Mouse (Mus musculus) heart, embryonic 16.5 days (tissue): ENCODE results near the gene Ablim1. TPM values are rescaled to one million over a fixed set of nuclear protein-coding genes. Genes with fewer than 3 reads are reported as not detected.

Experiments used
- ATAC-seq: fragments of 200-750 bp; cut with Nextera tagmentation; replicated peaks from 2 replicates; pipeline ENCODE4 v1.8.0; 2017; ENCODE audit warnings: moderate number of reproducible peaks; ENCODE audit not compliant: insufficient read depth, low FRiP score; ENCODE audit errors: extremely low read depth
- H3K27ac ChIP-seq: fragments of 300-500 bp; sonication (generic); 2 replicates; pipeline ENCODE4 v1.5.1; 2014; ENCODE audit warnings: mild to moderate bottlenecking, low read length, control low read depth, moderate library complexity
- H3K27me3 ChIP-seq: fragments of 300-500 bp; sonication (generic); 2 replicates; pipeline ENCODE4 v1.6.1; 2014; ENCODE audit warnings: low read length, mixed read lengths; ENCODE audit not compliant: control insufficient read depth, insufficient read depth
- H3K36me3 ChIP-seq: fragments of 300-500 bp; sonication (generic); 2 replicates; pipeline ENCODE4 v1.6.1; 2014; ENCODE audit not compliant: control insufficient read depth, insufficient read depth
- H3K4me1 ChIP-seq: fragments of 300-500 bp; sonication (generic); 2 replicates; pipeline ENCODE4 v1.6.1; 2014; ENCODE audit warnings: low read length, mixed read lengths; ENCODE audit not compliant: control insufficient read depth, insufficient read depth
- H3K4me2 ChIP-seq: fragments of 300-500 bp; sonication (generic); 2 replicates; pipeline ENCODE4 v1.6.1; 2014; ENCODE audit warnings: low read depth, mild to moderate bottlenecking, control low read depth, low read length
- H3K4me3 ChIP-seq: fragments of 300-500 bp; sonication (generic); 2 replicates; pipeline ENCODE4 v1.5.1; 2014; ENCODE audit warnings: mild to moderate bottlenecking, control low read depth, low read length
- H3K9ac ChIP-seq: fragments of 300-500 bp; sonication (generic); 2 replicates; pipeline ENCODE4 v1.6.1; 2014; ENCODE audit warnings: low read length, control low read depth
- H3K9me3 ChIP-seq: fragments of 300-500 bp; sonication (generic); replicated peaks from 2 replicates; pipeline ENCODE4 v1.6.1; 2016; ENCODE audit warnings: low read length; ENCODE audit not compliant: control insufficient read depth
- WGBS: fragments of 180-500 bp; shearing (Covaris S2); extraction: QIAGEN DNeasy Blood & Tissue Kit; methylation state at CpG from one replicate; pipeline ENCODE4 v1.1.7; 2014; 5-methylcytosine and 5-hydroxymethylcytosine counted together
- polyA plus RNA-seq: library from polyadenylated mRNA; unstranded; fragments of >200 nt; fragmentation: Nextera tagmentation; extraction: Ambion mirVana; gene quantifications from 2 replicates; pipeline ENCODE4 v1.2.1, GENCODE M21; 2015

Ablim1 gene
- polyA plus RNA-seq, 1 experiment from 2014 or later: 72.6 TPM

- Histone ChIP-seq H3K27ac (no peak overlapping the region), H3K36me3 (no peaks in the 10 kb centered on the region; the same call in 1 of the 2 replicates), H3K4me3 (no peak overlapping the region), H3K9me3 (no peaks in the 10 kb centered on the region), H3K9ac (no peak overlapping the region), H3K4me2 (no peak overlapping the region), H3K4me1 (peaks cover 5% of the 10 kb centered on the region; the same call in 1 of the 2 replicates), H3K27me3 (no peaks in the 10 kb centered on the region)
- WGBS: 87% methylated on average over 5 of the region's 5 CpGs
- ATAC-seq: no peak
Observed at GRCm38 (mm10) chr19:57084520-57085166, 230.1 kb downstream of the Ablim1 start.

GRCm38 (mm10) chr19:57083887-57084286 is 230.8 kb downstream of the Ablim1 start:
- ATAC-seq: no peak
- WGBS: 94% methylated on average over 2 of the region's 2 CpGs
- H3K36me3 ChIP-seq: no peaks in the 10 kb centered on the region; the same call in 1 of the 2 replicates
- no peak overlapping the region for H3K4me2 ChIP-seq
- no peak overlapping the region for H3K27ac ChIP-seq
- H3K9me3 ChIP-seq: no peaks in the 10 kb centered on the region
- no peak overlapping the region for H3K4me3 ChIP-seq
- peaks cover 11% of the 10 kb centered on the region for H3K4me1 ChIP-seq
- H3K9ac ChIP-seq: no peak overlapping the region
- H3K27me3 ChIP-seq: no peaks in the 10 kb centered on the region

GRCm38 (mm10) chr19:57083183-57083555 is 231.6 kb downstream of the Ablim1 start:
- H3K27me3 ChIP-seq: no peaks in the 10 kb centered on the region
- H3K4me3 ChIP-seq: no peak overlapping the region
- no peak overlapping the region for H3K27ac ChIP-seq
- no peaks in the 10 kb centered on the region; the same call in 1 of the 2 replicates for H3K36me3 ChIP-seq
- 74% methylated on average over 10 of the region's 10 CpGs for WGBS
- H3K4me2 ChIP-seq: no peak overlapping the region
- H3K9me3 ChIP-seq: no peaks in the 10 kb centered on the region
- H3K9ac ChIP-seq: no peak overlapping the region
- peaks cover 16% of the 10 kb centered on the region for H3K4me1 ChIP-seq
- no peak for ATAC-seq

GRCm38 (mm10) chr19:57082454-57083182 is 232.1 kb downstream of the Ablim1 start:
- Histone ChIP-seq H3K9ac (no peak overlapping the region), H3K36me3 (peaks cover 2% of the 10 kb centered on the region; the same call in 1 of the 2 replicates), H3K9me3 (no peaks in the 10 kb centered on the region), H3K4me1 (peaks cover 21% of the 10 kb centered on the region), H3K27ac (no peak overlapping the region), H3K4me2 (no peak overlapping the region), H3K27me3 (no peaks in the 10 kb centered on the region), H3K4me3 (no peak overlapping the region)
- 62% methylated on average over 17 of the region's 17 CpGs for WGBS
- no peak for ATAC-seq

- Histone ChIP-seq H3K27ac (no peak overlapping the region), H3K4me2 (no peak overlapping the region), H3K4me3 (no peak overlapping the region), H3K4me1 (peaks cover 22% of the 10 kb centered on the region), H3K36me3 (peaks cover 4% of the 10 kb centered on the region; the same call in 1 of the 2 replicates), H3K9me3 (no peaks in the 10 kb centered on the region), H3K9ac (no peak overlapping the region), H3K27me3 (no peaks in the 10 kb centered on the region)
- WGBS: 52% methylated on average over 4 of the region's 4 CpGs
- ATAC-seq: no peak
Observed at GRCm38 (mm10) chr19:57081536-57081935, 233.2 kb downstream of the Ablim1 start.

- Histone ChIP-seq H3K4me3 (no peak overlapping the region), H3K9ac (no peak overlapping the region), H3K36me3 (peaks cover 4% of the 10 kb centered on the region; the same call in 1 of the 2 replicates), H3K9me3 (no peaks in the 10 kb centered on the region), H3K4me1 (peaks cover 20% of the 10 kb centered on the region), H3K27ac (peak overlapping the region; percentile 72), H3K27me3 (no peaks in the 10 kb centered on the region), H3K4me2 (no peak overlapping the region)
- ATAC-seq: 0 out of 2 replicates have a peak, but pooled peaks have one; percentile 3
- whole genome bisulfite sequencing: 90% methylated on average over 3 of the region's 3 CpGs
Observed at GRCm38 (mm10) chr19:57079606-57079981, 235.1 kb downstream of the Ablim1 start.

GRCm38 (mm10) chr19:57078867-57079605 is 235.7 kb downstream of the Ablim1 start:
- WGBS: 52% methylated on average over 10 of the region's 10 CpGs
- Histone ChIP-seq H3K9me3 (no peaks in the 10 kb centered on the region), H3K27ac (peak overlapping the region; percentile 72), H3K4me3 (no peak overlapping the region), H3K4me1 (peaks cover 19% of the 10 kb centered on the region), H3K4me2 (no peak overlapping the region), H3K36me3 (peaks cover 4% of the 10 kb centered on the region; the same call in 1 of the 2 replicates), H3K27me3 (no peaks in the 10 kb centered on the region), H3K9ac (no peak overlapping the region)
- ATAC-seq: peak; percentile 45

- H3K27me3 ChIP-seq: no peaks in the 10 kb centered on the region
- H3K36me3 ChIP-seq: peaks cover 4% of the 10 kb centered on the region; the same call in 1 of the 2 replicates
- H3K9ac ChIP-seq: no peak overlapping the region
- H3K4me2 ChIP-seq: no peak overlapping the region
- H3K4me3 ChIP-seq: no peak overlapping the region
- no peaks in the 10 kb centered on the region for H3K9me3 ChIP-seq
- peaks cover 22% of the 10 kb centered on the region for H3K4me1 ChIP-seq
- WGBS: 71% methylated on average over 13 of the region's 13 CpGs
- peak overlapping the region; percentile 72 for H3K27ac ChIP-seq
- ATAC-seq: no peak
Observed at GRCm38 (mm10) chr19:57077826-57078699, 236.7 kb downstream of the Ablim1 start.
